Mouse (Mus musculus): ENCODE results near the gene Thnsl1.
"Not testable (repeated sequence)": the region's sequence is repeated elsewhere in the genome, so short reads cannot be mapped to it uniquely, and the experiment has no call there.

Gene Thnsl1

GRCm38 (mm10) chr2:21235844-21236386 is 30.4 kb downstream of the Thnsl1 start:
- no peak for DNase-seq (ENCODE audit: low read depth, low spot score)

- DNase-seq (ENCODE audit: low read depth, low spot score) = no peak
Measured at GRCm38 (mm10) chr2:21236846-21237245, 31.3 kb downstream of the Thnsl1 start.

GRCm38 (mm10) chr2:21244104-21244503 is 38.6 kb downstream of the Thnsl1 start:
- not testable (repeated sequence) for DNase-seq (ENCODE audit: low read depth, low spot score)

GRCm38 (mm10) chr2:21244986-21245385 is 39.5 kb downstream of the Thnsl1 start:
- DNase-seq (ENCODE audit: low read depth, low spot score) = no peak

- DNase-seq (ENCODE audit: low read depth, low spot score) = no peak
Measured at GRCm38 (mm10) chr2:21245477-21246102, 40.1 kb downstream of the Thnsl1 start.

- no peak for DNase-seq (ENCODE audit: low read depth, low spot score)
Measured at GRCm38 (mm10) chr2:21253644-21254043, 48.1 kb downstream of the Thnsl1 start.

GRCm38 (mm10) chr2:21254308-21254707 is 48.8 kb downstream of the Thnsl1 start:
- no peak for DNase-seq (ENCODE audit: low read depth, low spot score)

GRCm38 (mm10) chr2:21258281-21258680 is 52.8 kb downstream of the Thnsl1 start:
- DNase-seq (ENCODE audit: low read depth, low spot score) = no peak

GRCm38 (mm10) chr2:21259081-21259480 is 53.6 kb downstream of the Thnsl1 start:
- no peak for DNase-seq (ENCODE audit: low read depth, low spot score)

GRCm38 (mm10) chr2:21260060-21260459 is 54.5 kb downstream of the Thnsl1 start:
- no peak for DNase-seq (ENCODE audit: low read depth, low spot score)

GRCm38 (mm10) chr2:21261370-21262006 is 56.0 kb downstream of the Thnsl1 start:
- peak; percentile 71 for DNase-seq (ENCODE audit: low read depth, low spot score)

- DNase-seq (ENCODE audit: low read depth, low spot score) = no peak
Measured at GRCm38 (mm10) chr2:21264031-21264430, 58.5 kb downstream of the Thnsl1 start.
